Comparison of ENCODE assay signal across 8 mouse cellular contexts in the genomic region with DNA sequence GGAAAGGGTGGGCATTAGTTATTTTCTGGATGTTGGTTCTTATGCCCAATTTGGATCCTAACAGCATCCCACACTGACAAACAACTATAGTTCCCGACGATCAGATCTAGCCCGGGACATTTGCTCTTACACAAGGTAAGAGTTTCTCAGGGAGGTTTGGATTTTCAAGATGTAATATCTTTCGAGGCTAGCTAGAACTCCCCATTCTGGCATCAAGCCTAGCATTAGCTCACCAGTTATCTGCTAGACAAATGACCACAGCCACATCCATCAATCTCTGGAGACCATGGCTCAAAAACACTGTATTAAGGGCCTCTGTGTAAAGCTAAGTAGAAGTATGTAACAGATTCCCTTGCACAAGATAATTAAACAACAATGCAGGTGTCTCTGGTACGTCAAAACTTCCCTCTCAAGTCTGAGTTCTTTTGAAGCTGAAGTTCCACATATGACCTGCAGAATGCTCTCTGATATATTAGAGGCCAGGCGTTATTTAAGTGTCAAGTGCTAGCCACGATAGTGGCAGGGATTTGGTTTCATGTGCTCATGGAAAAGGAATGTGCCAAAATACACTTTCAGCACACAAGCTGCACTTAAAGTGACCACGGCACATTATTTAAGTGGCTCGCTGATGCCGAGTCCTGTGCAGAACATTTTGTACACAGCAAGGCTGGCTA. TPM values are rescaled to one million over a fixed set of nuclear protein-coding genes. Genes with fewer than 3 reads are reported as not detected.
DNase-seq lines count a peak whose midpoint lies in the region.

No protein-coding gene starts in this region.

- peak; percentile 58 for DNase-seq in embryo, embryonic 11 days
- DNase-seq in gastrocnemius, postnatal 14 days = peak; percentile 30
- peak; percentile 17 for DNase-seq in kidney, adult 11 months
- DNase-seq in lung, postnatal 10 days = peak; percentile 61
- no peak for DNase-seq in right cerebral cortex, postnatal 14 days
- no peak for DNase-seq in urinary bladder, postnatal 25 days (ENCODE audit: low spot score)
- DNase-seq in layer of hippocampus, adult 11-12 months (ENCODE audit: low spot score) = no peak
- DNase-seq in frontal cortex, adult 2 months (ENCODE audit: extremely low spot score in 1 of 2, low spot score in 1 of 2) = no peak

- intact Hi-C loops in gastrocnemius, postnatal 14 days (cut with DNase I; ENCODE audit: low total_unique reads) = no loop called here

RNA-seq across cellular contexts. Expression of a gene that starts 51.8 kb away (rescaled TPM):
- 100 to 1,000 TPM; 171 to 183 TPM for total RNA-seq in gastrocnemius, postnatal 14 days (2021)
- 1.3 and 1.8 TPM in 2 replicates for polyA plus RNA-seq in frontal cortex, adult 2 months (2012; rRNA removed)

Comparison
In these comparisons a context has a peak if more than half of its experiments do, and no peak if none do; other contexts are left out.
1. DNase-seq: peak in embryo, embryonic 11 days (single experiment), gastrocnemius, postnatal 14 days (single experiment), kidney, adult 11 months (single experiment) and lung, postnatal 10 days (single experiment); none in right cerebral cortex, postnatal 14 days (single experiment), urinary bladder, postnatal 25 days (single experiment), layer of hippocampus, adult 11-12 months (single experiment) and frontal cortex, adult 2 months (0 of 2).